Mouse (Mus musculus): ENCODE data around the gene Scfd2. TPM values are rescaled to one million over a fixed set of nuclear protein-coding genes. Genes with fewer than 3 reads are reported as not detected.
A peak's percentile ranks its signal among the peaks of the same experiment; 100 is the strongest.

The Scfd2 gene
- total RNA-seq, 2 experiments from 2014 or later = 27.9 to 29.8 TPM

- DNase-seq (ENCODE audit: low spot score in 2 of 2) = no peak
Observed at GRCm38 (mm10) chr5:74313542-74313941, 218.0 kb downstream of the Scfd2 start.

DNA sequence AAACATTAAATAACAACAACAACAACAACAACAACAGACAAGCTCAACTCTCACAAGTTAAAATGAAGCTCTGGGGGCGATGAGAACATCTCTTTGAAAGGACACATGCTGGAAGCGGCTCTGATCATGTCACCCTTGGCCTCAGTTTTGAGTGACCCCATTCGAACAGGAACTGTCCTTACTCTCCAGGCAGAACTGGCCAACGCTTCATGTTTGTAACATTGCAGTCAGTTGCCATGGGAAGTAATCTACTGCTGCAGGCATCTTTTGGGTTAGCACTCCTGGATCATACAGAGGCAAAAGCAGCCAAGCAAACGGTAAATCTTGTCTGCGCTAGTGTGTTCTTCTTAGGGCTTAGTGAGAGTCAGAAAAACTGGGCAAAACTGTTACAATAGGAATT, 219.7 kb downstream of the Scfd2 start:
- no peak for DNase-seq (ENCODE audit: low spot score in 2 of 2)

DNA sequence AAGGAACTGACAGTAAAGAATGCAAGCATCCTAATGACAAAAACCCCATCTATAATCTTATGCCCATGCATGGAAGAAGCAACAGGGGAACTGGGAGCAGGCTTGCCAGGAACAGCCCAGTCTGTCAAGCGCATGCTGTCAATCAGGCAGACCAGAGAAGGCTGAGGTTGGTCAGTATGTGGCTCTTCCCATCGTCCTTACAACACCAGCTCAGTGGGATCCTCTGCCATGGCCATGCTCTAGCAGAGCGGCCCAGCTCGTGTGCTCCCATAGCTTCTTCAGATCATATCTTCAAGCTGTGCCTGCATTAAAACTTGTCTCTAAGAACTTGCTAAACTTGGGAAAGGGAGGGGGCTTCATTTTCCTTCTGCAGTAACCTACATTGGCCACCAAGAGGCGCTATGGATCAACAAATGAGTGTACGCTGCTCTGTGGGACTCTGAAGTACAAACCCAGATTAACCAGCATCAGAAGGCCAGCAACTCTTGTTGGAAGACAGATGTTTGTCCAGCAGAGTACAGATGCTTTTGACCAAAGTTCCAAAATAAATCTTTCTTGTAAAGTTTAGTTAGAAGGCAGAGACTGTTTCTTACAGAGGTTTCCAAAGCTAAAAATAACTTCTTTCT, 220.2 kb downstream of the Scfd2 start:
- DNase-seq (ENCODE audit: low spot score in 2 of 2) = peak; percentile 70 to 72

GRCm38 (mm10) chr5:74310101-74310500, 221.5 kb downstream of the Scfd2 start:
- no peak for DNase-seq (ENCODE audit: low spot score in 2 of 2)

DNA sequence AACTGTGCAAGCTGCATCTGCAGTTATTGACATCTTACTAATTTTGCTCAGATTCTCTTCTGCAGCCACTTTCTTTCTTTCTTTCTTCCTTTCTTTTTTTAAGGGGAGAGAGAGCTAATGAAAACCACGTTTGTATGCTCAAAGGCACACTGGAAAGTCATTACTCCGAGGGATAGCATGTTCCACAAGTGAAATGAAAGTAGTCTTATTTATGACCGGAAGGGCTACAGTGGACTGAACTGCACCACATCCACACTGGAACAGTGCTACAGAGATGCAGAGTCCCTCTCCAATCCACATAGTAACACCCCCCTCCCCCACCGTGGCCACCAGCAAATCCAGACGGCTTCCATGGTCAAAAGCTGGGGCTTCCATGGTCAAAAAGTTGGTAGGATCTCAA, 224.3 kb downstream of the Scfd2 start:
- DNase-seq (ENCODE audit: low spot score in 2 of 2) = no peak

DNA sequence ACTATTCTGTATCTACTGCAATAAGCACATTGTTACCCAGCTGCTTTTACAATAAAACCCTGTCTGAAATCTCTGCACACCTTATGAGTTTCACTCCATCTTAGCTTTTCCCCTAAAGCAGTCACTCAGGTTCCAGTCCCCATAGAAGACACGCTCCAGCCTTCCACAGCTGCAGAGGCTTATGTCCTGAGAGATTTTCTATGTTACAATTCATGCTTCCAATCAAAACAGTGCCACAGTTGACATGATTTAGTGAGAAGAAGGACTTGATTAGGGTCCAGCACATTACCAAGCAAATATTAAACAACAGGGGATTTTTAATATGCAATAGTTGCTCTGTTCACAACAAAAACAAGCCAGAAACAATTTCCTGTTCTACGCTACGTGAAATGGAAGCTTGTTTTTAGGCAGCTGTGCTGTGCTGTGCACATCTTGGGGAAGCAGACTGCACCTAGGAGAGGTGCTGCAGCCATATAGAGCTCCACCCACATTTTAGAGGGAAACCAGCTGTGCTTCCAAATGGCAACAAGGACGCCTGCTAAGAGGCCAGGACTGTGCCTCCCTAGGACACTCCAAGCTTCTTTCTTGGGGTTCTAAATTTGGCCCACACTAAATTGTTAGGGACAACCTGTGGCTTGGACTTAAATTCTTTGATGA, 225.9 kb downstream of the Scfd2 start:
- DNase-seq (ENCODE audit: low spot score in 2 of 2) = no peak

- DNase-seq (ENCODE audit: low spot score in 2 of 2) = no peak
Observed at GRCm38 (mm10) chr5:74304767-74305166, 226.8 kb downstream of the Scfd2 start.

GRCm38 (mm10) chr5:74302331-74302730, 229.2 kb downstream of the Scfd2 start:
- DNase-seq (ENCODE audit: low spot score in 2 of 2) = no peak

GRCm38 (mm10) chr5:74301443-74301842, 230.1 kb downstream of the Scfd2 start:
- no peak for DNase-seq (ENCODE audit: low spot score in 2 of 2)

DNA sequence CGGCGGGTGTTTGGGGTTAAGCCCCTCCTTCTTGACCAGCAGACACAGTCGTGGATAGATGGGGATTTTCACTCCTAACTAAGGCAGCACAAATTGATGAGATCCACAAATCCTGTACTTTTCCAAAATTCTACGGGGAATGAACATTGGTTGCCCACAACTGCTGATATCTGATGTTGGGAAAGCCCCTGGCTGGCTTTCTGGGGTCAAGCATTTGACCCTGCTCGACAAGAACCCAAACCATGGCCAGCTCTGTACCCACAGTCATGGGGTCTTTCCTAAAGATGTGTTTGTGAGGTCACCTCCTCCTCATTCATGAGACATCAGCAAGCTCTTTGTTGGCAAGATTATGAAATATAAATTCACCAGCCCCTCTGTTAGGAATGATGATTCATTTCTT, 230.6 kb downstream of the Scfd2 start:
- no peak for DNase-seq (ENCODE audit: low spot score in 2 of 2)

GRCm38 (mm10) chr5:74300140-74300539, 231.4 kb downstream of the Scfd2 start:
- DNase-seq (ENCODE audit: low spot score in 2 of 2) = no peak

GRCm38 (mm10) chr5:74297113-74297512, 234.4 kb downstream of the Scfd2 start:
- no peak for DNase-seq (ENCODE audit: low spot score in 2 of 2)

GRCm38 (mm10) chr5:74296096-74296495, 235.5 kb downstream of the Scfd2 start:
- no peak for DNase-seq (ENCODE audit: low spot score in 2 of 2)

GRCm38 (mm10) chr5:74293513-74293912, 238.0 kb downstream of the Scfd2 start:
- DNase-seq (ENCODE audit: low spot score in 2 of 2) = no peak

DNA sequence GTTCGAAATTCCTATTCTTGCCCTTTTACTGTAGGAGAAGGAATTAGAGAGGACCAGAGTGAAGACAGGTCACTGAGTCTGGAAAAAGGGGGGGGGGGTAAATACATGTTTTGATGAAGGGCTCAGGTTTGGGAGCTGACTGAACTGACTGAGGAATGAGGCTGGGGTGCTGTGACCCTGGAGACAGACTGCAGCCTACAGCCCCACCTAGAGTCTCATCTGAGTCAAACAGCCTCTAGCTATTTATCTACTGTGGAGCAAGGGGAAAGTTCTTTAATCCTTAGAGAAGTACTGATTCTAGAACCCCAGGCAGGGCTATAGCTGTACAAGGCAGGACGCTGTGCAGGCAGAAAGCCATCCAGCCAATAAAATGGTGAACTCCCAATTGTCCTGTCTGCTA, 239.5 kb downstream of the Scfd2 start:
- DNase-seq (ENCODE audit: low spot score in 2 of 2) = no peak

DNA sequence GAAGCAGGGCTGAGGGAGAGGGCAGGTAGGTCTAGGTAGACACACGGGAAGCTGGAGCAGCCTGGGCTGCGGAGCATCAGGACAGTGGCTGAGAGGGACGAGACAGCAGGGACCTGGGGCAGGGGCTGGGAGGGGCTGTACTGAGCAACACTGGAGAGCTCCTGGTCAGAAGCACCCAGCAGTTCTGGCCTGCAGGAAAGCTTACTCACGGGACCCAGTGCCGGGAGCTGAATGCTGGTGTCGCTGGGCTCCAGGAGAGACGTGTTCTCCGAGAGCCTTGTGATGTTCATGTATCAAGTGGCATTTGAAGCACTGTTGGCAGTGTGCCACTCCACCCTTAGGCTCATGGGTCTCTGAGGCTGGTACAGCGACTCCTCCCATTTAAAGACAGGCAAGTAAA, 240.0 kb downstream of the Scfd2 start:
- DNase-seq (ENCODE audit: low spot score in 2 of 2) = no peak

DNA sequence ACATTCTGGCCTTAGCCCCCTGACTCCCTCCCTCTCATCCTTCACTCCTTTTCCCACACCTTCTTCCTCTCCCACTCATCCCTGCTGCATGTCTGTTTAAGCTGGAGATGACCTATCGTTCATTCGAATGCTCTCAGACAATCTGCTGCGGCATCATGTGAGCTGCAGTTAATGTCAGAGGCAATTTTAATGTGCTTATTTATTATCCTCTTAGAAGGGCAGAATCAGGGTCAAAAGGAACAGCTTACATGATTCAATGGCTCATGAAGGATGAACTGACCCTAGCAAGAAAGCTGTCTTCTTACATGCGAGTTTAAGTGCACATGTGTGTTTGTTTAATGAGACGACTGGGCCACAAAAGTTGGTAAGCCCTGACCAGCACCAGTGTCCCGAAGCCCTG, 241.6 kb downstream of the Scfd2 start:
- no peak for DNase-seq (ENCODE audit: low spot score in 2 of 2)

- no peak for DNase-seq (ENCODE audit: low spot score in 2 of 2)
Observed at GRCm38 (mm10) chr5:74288206-74288605, 243.4 kb downstream of the Scfd2 start.

DNA sequence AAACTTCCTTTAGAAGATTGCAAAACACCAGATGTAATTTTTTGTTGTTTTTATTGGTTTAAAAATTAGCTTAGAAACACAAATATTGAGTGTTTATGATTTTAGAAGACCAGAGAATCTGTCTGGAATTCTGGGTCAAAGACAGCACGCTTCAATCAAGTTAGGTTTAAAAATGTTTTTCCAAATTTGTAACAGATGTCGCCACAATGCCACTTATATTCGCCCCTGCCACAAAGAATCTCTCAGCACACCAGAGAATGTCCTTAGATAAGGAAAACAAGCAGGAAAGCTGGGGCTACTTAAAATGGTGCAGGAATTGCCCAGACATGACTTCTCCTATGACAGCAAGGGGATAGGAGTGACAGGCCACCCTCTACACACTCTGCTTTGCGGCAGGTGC, 245.3 kb downstream of the Scfd2 start:
- no peak for DNase-seq (ENCODE audit: low spot score in 2 of 2)

DNA sequence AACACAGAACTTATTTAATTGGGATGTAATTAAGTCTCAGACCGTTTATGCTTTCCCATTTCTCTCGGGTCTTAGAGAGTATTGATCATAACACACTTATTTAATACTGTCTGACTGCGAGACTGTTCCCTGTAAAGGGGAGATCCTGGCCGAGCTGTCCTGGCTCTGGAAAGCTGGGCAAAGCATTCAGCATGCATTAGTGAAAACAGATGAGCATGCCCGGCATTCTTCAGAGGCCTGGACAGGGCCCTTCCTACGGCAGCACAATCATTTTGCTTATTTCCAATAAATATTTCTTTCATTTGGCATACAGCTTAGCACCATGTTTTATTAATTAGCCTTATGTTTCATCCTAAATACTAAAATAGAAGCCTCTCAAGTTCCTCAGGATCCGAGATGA, 245.8 kb downstream of the Scfd2 start:
- DNase-seq (ENCODE audit: low spot score in 2 of 2) = no peak

GRCm38 (mm10) chr5:74285289-74285688, 246.3 kb downstream of the Scfd2 start:
- DNase-seq (ENCODE audit: low spot score in 2 of 2) = no peak

DNA sequence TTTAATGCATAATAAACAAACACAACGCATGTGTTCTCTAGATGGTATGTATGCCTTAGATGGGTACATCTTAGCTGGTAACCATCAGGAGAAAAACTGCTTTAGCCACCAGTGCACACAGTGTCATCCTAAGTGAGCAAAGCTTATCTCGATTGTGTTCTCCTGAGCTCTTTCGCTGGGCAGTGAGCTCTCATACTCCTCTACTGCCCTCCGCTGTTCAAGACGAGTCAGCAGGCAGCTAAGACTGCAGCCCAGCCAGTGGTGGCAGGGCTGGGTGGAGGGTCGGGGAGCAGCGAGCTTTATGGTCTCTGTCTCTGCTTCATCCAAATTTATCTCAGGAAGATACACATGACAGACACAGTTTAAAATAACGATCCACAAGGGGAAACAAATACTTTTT, 248.0 kb downstream of the Scfd2 start:
- DNase-seq (ENCODE audit: low spot score in 2 of 2) = no peak

GRCm38 (mm10) chr5:74281480-74281879, 250.1 kb downstream of the Scfd2 start:
- no peak for DNase-seq (ENCODE audit: low spot score in 2 of 2)

All from layer of hippocampus, postnatal 10 days (tissue).